Mouse (Mus musculus): ENCODE measurements around the gene Phactr4.
A peak's percentile ranks its signal among the peaks of the same experiment; 100 is the strongest.

Gene Phactr4

DNA sequence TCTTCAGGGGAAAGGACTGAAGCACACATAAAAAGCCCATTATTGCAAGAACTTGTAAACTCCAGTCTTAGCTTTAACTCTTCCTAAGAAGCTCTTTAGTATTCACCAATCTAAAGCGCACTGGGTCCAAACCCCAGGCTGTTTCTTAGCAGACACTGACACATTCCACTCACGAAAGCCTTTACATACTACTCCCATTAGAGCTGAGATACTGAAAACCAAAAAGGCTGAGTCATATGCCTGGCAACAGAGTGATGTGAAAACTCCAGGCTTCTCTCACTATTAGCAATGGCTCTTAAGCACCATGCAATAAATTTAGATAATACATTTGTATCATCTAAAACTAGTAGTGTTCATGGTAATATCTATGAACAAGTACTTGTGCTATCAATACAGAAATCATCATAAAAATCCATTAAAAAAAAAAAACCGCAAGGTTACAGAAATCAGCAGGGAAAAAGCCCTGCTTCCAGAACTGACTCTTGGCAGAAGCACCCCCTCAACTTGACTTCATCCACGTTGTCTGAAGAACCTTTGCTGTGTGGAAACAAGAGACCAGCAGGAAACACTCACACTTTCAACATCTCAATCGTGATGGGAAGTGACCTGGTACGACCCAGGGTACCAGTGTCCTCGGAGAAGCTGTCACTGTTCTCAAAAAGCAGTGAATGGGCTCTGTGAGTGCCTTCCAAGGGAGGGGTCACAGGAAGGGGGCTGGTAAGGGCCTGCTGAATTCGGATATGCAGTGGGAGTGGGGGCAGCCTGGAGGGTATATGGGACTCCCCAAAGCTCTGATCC is 52.1 kb downstream of the Phactr4 start:
- no peak for DNase-seq (ENCODE audit: low spot score in 2 of 2)

DNA sequence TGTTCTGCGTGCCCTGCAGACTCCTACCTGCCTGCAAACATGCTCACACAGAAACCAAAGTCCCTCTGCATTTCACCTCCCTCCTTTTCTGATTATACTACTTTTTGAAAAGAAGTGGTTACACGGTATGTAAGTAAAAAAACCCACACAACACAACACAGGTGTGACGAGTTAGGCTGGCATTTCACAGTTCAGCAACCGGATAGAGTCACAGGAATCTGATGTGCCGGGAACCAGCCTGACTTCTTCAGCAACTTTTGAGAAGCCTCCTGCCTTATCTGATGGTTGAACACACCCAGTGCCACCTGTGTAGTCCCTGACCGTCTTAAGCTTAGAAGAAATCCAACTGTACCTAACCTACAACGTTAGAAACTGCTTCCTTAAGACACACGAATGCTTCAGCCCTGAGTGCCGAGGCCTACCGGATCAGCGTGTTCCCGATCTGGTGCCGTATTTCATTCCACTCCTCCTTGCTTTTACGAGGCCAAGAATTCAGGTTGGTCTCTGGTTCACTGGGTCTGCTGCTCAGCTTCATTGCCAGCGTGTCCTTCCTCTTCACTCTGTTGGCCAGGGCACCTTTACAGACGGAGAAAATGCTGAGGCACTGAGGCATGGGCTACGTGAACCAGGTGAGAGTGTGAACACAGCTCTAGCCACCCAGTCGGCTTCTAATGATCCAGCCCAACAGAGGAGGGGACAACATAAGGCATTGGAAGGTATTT is 54.6 kb downstream of the Phactr4 start:
- DNase-seq (ENCODE audit: low spot score in 2 of 2), result no peak

DNA sequence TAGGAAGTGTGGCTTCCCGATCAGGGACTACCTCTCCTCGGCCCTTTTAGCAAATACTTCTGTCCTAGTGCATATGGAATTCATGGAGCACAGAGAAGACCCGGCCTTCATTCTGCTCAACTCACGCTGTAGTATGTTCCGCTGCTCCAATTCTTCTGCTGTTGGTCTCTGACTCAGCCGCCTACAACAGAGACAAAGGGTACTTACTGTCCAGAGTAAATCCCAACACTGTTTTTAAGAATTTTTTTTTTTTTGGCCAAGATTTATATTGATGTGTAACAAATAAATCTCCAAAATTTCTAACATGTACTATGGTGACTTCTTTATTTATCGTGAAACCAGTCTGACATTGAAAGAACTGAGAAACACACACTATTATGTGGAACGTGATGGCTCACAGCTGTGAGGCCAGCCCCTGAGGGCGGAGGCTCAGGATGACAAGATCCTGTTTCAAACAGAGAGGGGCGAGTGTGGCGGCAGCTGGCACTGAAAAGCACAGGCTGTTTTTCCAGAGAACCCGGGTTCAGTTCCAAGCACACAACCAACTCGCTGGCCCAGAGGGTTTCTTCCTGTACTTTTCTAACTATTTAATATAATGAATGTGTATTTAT is 56.7 kb downstream of the Phactr4 start:
- no peak for DNase-seq (ENCODE audit: low spot score in 2 of 2)

DNA sequence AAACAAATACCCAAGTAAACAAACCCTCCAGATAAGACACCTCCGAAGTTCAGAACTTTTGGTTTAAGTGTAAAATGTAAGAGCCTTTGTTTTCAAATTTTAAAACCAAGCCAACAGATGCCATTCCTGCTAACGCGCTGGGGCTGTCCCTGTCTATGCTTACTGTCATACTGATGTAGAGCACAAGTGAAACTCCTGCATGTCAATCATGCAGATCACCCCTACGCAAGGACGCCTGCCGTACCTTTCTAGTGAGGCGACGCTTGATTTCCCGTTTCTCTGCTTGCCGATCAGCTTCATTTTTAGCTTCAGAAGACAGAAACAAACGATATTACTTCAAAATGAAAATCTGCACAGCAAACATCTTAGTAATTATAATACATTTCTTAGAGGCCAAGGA is 58.8 kb downstream of the Phactr4 start:
- DNase-seq (ENCODE audit: low spot score in 2 of 2), result no peak

DNA sequence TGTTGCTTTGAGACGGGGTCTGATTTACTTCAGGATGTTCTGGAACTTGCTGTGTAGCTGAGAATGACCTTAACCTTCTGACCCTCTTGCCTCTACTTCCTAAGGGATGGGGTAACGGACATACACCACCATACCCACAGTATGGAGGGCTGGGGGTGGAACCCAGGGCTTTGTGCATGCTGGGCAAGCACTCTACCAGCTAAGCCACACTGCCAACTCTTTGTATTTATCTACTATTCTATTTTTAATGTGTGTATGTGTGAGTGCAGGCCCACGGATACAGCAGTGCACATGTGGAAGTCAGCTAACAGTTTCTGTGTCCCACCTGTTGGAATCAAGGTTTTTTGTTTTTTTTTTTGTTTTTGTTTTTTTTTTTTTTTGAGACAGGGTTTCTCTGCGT is 62.8 kb downstream of the Phactr4 start:
- DNase-seq (ENCODE audit: low spot score in 2 of 2), result no peak

DNA sequence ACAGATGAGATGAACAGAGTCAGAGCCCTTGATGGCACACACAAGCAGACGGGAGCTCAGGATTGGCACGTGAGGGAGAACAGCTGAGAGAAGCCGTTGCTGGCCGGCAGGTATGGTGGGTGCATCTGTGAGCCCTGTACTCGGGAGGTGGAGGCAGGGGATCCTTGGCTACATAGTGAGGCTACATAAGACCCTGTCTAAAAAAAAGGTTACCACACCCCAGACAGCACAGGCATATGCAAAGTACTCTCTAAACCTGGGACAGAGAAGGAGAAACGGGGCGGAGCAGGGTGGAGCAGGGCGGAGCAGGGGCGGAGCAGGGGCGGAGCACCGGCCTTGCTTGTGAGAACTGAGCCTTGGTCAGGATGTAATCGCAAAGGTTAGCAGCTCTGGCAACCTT is 66.1 kb downstream of the Phactr4 start:
- DNase-seq (ENCODE audit: low spot score in 2 of 2), result no peak

DNA sequence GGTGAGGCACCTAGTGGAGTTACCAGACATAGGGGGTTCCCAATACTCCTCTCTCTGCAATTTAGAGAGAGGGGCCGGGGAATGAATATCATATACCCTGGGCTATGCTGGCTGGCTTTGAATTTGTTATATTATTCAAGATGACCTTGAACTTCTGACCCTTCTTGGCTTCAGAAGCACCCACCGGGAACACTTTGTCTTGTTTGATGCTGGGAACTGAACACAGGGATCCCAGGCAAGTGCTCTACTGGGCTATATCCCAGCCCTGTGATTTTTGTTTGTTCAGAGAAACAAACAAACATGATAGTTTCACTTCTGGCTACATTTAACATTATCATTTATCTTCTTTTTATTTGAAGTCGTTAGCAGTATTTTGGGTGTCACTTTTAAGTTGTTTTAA is 66.9 kb downstream of the Phactr4 start:
- DNase-seq (ENCODE audit: low spot score in 2 of 2), result no peak

DNA sequence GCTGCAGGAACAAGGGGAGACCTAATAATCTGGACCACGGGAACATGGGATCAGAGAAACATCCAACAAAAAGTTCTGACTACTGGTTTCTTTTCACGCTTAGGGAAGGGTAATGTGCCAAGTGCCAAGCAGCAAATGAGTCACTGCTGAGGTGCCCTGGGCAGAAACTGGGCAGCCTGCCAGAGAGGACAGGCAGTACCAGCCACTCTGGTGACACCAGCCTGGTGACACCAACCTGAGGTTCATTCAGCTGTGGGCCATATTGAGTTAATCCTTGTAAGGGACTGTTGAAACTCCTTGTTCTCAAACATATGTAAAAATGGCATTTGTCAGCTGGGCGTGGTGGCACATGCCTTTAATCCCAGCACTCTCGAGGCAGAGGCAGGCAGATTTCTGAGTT is 67.7 kb downstream of the Phactr4 start:
- no peak for DNase-seq (ENCODE audit: low spot score in 2 of 2)

DNA sequence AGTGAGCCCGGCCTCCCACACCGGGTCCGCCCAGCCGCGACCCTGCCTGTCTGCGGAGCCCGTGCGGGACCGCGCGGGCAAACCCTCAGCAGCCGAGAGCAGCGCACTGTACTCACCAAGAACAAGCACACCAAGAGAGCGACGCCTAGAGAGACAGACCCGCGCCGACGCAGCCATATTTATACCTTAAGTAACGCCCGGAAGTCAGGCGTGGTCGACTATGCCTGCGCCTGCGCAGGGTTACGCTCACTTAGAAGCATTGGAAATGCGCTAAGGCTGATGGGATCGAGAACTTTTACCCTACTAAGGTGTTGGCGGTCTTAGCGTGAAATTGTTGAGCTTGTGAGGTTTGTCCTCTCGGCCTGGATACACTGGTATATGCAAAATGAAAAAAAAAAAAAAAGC is 68.8 kb downstream of the Phactr4 start, which contains the start of gene Rcc1:
TSS of gene Rcc1 (minus strand) at position 125 of the 405 bp plus-strand sequence.
- DNase-seq (ENCODE audit: low spot score in 2 of 2), result peak; percentile 61 to 75

DNA sequence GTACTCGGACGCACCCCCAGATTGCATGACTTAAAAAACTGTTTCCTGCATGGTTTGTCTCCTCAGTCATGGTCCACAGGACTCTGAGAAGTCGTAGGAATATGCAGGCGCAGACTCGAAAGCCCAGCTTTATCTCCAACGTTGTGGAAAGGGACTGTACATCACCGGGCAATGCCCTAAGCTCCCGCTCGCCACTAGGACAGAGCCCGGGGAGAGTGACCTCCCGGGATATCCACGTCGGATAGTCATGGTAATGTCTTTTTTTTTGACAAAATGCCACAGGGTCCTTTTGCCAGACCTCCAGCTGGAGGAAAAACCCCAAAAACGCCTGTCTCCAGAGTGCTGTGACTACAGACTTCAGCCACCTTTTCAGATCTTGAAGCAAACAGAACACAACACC is 69.5 kb downstream of the Phactr4 start:
- DNase-seq (ENCODE audit: low spot score in 2 of 2), result no peak

DNA sequence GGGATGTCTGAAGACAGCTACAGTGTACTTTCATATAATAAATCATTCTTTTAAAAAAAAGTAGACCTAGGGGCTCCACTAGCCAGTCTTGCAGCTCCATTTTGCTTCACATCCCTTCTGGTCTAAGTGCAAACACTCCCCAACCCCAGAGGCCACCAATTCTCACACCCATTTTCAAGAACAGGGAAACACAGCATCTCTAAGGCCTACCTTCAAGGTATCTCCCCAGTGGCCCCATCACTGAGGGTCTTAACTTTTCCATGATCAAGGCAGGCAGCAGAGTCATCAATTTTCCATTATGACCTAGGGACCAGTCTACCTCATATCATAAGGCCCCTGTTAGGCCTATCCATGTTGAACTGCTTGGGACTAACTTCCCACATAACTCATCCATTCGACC is 70.9 kb downstream of the Phactr4 start:
- no peak for DNase-seq (ENCODE audit: low spot score in 2 of 2)

DNA sequence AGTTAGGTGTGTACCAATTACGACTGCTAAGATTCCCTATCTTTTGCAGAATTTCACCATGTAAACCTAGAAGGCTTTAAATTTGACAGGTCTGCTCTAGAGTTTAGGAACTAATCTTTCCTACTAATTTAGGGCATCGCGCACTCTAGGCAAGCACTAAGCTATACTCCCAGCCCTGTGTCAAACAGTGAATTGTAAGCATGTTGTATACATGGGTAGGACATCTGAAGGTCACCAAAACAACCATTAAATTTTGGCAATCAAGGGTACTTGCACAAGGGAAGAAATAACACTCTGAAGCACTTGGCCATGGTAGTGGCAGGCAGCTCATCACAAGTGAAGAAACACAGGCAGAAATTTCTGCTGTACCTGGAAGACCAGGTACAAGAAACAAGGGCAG is 71.4 kb downstream of the Phactr4 start:
- DNase-seq (ENCODE audit: low spot score in 2 of 2), result no peak

DNA sequence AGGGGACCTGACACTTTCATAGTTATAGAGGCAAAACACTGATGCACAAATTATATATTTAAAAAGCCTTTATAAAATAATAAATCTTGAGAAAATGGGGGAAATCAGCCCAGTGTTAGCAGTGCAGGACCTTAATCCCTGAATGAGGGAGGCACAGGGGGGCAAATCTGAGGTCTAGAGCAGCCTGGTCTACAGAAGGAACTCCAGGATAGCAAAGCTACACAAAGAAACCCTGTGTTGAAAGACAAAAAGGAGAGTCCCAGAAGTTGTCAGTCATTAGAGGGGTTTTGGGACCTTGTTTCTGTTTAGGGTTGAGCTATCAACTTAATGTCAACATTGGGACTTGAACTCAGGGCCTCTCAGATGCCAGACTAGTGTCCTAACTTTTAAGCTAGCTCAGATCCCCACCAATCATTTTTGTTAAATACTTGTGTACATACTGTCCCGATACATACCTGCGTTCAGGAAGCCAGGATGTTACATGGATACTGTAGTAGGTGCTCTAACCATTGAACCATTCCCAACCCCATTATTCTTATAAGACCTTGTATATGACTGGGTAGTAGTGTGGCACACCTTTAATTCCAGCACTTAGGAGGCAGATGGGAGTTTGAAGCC is 72.1 kb downstream of the Phactr4 start:
- DNase-seq (ENCODE audit: low spot score in 2 of 2), result no peak

DNA sequence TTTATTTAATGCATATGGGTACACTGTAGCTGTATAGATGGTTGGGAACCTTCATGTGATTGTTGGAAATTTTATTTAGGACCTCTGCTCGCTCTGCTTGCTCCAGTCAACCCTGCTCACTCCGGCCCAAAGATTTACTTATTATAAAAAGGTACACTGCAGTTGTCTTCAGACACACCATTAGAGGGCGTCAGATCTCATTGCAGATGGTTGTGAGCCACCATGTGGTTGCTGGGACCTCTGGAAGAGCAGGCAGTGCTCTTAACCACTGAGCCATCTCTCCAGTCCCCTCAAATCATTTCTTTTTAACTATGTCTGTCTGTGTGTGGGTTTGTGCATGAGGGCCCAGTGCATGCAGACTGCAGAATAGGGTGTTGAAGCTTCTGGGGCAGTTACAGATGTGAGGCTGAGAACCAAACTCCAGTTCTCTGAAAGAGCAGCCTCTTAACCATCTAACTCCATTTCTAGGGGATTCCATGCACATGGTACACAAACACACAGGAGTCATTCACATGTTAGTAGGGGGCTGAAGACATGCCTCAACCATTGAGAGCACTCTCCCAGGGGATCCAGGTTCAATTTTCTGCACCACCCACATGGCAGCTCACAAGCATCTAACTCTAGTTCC is 72.7 kb downstream of the Phactr4 start:
- no peak for DNase-seq (ENCODE audit: low spot score in 2 of 2)

DNA sequence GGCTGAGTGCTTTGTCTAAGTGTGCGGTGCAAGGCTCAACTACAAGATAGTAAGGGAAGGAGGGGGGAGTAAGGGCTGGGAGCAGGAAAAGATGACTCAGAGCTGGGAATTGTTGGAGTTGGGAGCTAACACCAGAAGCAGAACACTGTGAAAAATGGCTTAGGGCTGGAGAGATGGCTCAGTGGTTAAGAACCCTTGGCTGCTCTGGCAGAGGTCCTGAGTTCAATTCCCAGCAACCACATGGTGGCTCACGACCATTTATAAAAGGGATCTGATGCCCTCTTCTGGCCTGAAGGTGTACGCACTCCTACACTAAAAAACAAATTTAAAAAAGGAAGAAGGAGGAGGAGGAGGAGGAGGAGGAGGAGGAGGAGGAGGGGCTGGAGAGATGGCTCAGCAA is 75.6 kb downstream of the Phactr4 start:
- no peak for DNase-seq (ENCODE audit: low spot score in 2 of 2)

DNA sequence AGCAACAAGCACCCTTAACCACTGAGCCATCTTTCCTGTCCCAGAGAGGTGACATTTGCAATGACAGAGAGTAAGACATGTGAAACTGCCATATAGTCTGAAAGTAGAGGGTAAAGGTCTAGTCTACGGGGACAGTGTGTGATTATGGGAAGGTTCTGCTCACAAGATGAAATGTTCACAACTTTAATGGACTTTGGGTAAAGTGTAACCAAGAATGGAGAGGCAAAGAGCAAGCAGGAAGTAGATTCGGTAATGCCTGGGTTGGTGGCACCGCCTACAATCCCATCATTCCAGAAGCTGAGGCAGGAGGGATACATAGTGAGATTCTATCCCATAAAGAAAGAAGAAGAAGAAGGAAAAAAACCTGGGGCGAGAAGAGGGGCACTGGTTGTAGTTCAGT is 76.0 kb downstream of the Phactr4 start:
- DNase-seq (ENCODE audit: low spot score in 2 of 2), result no peak

DNA sequence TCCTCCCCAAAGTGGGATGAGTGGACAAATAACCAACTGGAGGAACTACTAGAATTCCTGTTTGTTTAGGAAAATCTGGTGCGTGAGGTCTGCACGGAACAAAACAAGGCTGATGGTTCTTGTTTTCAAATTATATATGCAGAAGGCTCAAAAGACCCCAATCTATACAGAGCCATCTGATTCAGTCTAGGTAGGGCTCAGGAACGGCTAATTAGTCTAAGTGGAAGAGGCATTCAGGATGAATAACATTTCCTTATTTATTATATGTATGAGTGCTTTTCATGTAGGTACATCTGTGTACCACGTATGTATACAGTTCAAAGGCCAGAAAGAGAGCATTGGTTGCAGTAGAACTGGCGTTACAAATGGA is 76.5 kb downstream of the Phactr4 start:
- no peak for DNase-seq (ENCODE audit: low spot score in 2 of 2)

DNA sequence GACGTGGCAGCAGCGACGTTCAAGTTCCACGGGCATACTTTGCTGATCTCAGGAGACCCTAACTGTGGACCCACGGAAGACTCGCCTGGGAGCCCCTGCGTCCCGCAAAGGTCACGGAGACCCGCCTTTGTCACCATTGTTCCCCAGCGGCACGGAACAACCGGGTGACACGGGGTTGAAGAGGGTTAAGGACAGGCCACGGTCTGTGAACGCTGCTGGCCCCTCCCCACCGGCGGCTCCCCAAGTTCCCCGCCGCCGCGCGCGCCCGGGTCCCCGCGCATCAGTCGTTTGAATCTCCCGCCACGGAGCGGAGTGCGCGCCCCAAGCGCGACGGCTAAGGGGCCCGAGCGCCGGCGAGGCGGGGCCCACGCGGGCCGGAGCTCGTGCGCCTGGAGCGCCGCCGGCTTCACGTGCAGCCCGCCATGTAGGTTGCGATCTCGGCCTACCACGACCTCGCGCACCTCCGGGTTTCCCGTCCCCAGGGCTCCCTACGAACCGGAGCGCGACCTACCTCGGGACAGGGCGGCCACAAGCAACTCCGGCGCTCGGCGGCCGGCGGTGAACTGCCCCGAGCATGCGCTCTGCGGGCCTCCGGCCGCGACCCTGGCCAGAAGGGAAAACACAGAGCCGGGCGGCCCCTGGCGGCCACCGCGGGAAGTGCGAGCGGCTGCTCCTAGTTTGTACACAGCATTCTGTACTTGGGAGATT is 77.0 kb downstream of the Phactr4 start:
- peak; percentile 98 to 99 for DNase-seq (ENCODE audit: low spot score in 2 of 2)

DNA sequence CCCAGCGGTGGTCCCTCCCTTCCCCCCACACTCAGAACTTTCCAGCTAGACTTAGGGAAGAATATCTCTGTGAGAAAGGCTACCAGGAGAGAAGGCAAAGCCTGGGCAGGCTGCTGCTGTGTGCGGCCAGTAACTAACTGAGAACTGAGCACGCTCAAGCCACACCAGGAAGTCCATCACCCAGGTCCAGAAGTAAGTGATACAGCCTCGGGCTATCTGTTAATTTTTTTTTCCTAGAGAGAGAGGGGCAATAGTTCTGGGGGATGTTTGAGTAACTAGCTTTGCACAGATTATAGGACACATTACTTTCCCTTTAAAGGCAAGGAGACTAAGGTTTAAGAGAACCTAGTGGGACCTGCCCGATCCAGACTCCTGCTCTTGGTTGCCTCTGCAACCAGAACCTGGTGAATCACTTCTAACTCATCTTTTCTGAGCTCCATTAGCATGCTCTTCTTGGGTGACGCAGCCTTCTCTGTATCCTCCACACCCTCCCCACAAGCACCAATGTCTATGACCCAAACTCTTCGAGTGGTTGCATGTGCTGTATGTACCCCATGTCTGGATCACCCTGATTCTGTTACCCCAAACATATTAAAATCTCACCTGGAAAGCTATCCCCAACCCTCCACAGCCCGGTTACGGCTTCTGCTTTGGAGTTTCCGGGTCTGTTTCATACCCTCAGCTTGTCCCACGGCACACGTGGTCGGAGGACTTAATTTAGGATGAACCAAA is 77.7 kb downstream of the Phactr4 start:
- no peak for DNase-seq (ENCODE audit: low spot score in 2 of 2)

DNA sequence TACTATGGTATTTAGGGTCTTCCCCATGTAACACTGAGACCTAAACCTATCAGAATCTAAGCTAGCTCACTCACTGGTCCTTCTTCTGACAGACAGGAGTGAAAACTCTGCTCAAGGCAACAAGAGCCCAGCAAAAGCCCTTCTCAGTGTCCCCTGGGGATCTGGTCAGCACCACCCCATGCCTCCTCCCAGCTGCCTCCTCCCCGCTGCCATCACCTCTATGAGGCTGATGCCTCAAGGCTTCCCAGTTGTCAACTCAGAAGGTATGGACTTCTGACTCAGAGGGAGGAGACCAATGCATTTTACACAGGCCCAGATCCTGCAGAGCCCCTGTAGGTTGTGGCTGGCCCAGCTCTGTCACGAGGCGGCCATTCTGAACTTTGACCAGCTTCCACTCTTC is 80.8 kb downstream of the Phactr4 start:
- no peak for DNase-seq (ENCODE audit: low spot score in 2 of 2)

DNA sequence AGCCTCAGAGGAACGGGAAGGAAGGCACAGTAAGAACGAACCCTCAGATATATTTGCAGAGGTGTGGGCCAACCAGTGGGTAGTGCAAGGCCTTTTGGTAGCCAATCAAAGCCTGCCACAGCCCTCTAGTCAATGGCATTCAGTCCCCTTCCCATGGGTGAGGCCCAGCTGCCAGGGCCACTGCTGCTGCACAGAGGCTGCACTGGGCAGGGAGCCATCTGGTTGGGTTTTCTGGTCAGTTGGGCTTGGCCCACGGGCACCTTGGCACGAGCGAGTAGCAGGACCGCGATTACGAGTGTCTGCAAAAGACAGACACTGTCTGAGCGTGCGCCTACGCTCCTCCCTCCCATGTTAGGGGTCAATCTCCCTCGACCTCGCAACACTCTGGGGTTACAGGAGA is 83.3 kb downstream of the Phactr4 start:
- peak in 1 of 2 experiments; percentile 71 for DNase-seq (ENCODE audit: low spot score in 2 of 2)
